In genomic region chr1:86712045-86712444, GRCm38 (mm10) we compare ENCODE assay signal across 21 mouse cellular contexts. TPM values are rescaled to one million over a fixed set of nuclear protein-coding genes. Genes with fewer than 3 reads are reported as not detected.
"Had no signal": no experiment of that assay in that cellular context is flagged by ENCODE, and none has a peak within 500 bp of the region (broad histone marks: within the 10 kb centered on the region; RNA-seq: fewer than 3 reads in every experiment).

No protein-coding gene starts in this region.

- DNase-seq: lung, adult 2 months; lung, postnatal 14 days; lung, postnatal 36 days; right cerebral cortex, postnatal 14 days; thymus, adult 2 months; thymus, postnatal 25 days; thymus, postnatal 4 days had no signal

- H3K4me2 ChIP-seq: lung, embryonic 15.5 days; midbrain, embryonic 11.5 days; midbrain, embryonic 13.5 days; midbrain, embryonic 15.5 days; neural tube, embryonic 12.5 days; stomach, embryonic 15.5 days had no signal

- H3K9ac ChIP-seq: lung, embryonic 15.5 days; midbrain, embryonic 13.5 days; midbrain, embryonic 15.5 days; neural tube, embryonic 12.5 days; stomach, embryonic 15.5 days had no signal

- ATAC-seq: lung, postnatal 0 days; midbrain, embryonic 13.5 days; midbrain, embryonic 15.5 days had no signal

- H3K36me3 ChIP-seq: lung, embryonic 15.5 days; midbrain, embryonic 13.5 days; midbrain, embryonic 15.5 days; neural tube, embryonic 12.5 days; stomach, embryonic 15.5 days had no signal

- H3K9me3 ChIP-seq: lung, embryonic 15.5 days; megakaryocyte, embryonic 14.5 days; midbrain, embryonic 13.5 days; midbrain, embryonic 15.5 days; neural tube, embryonic 12.5 days; stomach, embryonic 15.5 days had no signal

- H3K27me3 ChIP-seq: lung, embryonic 15.5 days; megakaryocyte, embryonic 14.5 days; midbrain, embryonic 13.5 days; midbrain, embryonic 15.5 days; neural tube, embryonic 12.5 days; stomach, embryonic 15.5 days had no signal

- H3K4me1 ChIP-seq: lung, embryonic 15.5 days; midbrain, embryonic 13.5 days; midbrain, embryonic 15.5 days; neural tube, embryonic 12.5 days; stomach, embryonic 15.5 days had no signal

- H3K27ac ChIP-seq: lung, embryonic 15.5 days; macrophage; midbrain, embryonic 13.5 days; midbrain, embryonic 15.5 days; neural tube, embryonic 12.5 days; stomach, embryonic 15.5 days; stomach, postnatal 0 days had no signal

- H3K4me3 ChIP-seq: lung, embryonic 15.5 days; megakaryocyte, embryonic 14.5 days; midbrain, embryonic 13.5 days; midbrain, embryonic 15.5 days; neural tube, embryonic 12.5 days; stomach, embryonic 15.5 days had no signal

RNA-seq across cellular contexts. Expression of gene Nppc, which starts 41.7 kb away (rescaled TPM):
- total RNA-seq: megakaryocyte progenitor cell, adult 5-6 weeks; monocyte, adult 5-6 weeks; neutrophil, adult 5-6 weeks had no signal
- polyA plus RNA-seq: macrophage; spleen, adult 2 months had no signal
